Mouse (Mus musculus) adrenal gland, postnatal 0 days (tissue): ENCODE measurements around the gene Rag2. TPM values are rescaled to one million over a fixed set of nuclear protein-coding genes. Genes with fewer than 3 reads are reported as not detected.

Experiments
- polyA plus RNA-seq: library from polyadenylated mRNA; unstranded; fragments of >200 nt; fragmentation: Nextera tagmentation; extraction: Ambion mirVana; gene quantifications from 2 replicates; pipeline ENCODE4 v1.2.1, GENCODE M21; 2015

Rag2 gene
- polyA plus RNA-seq, result 0.13 TPM in 1 of 2 replicates, not detected in the other

GRCm38 (mm10) chr2:101624526-101624925 lies at the start of gene Rag2:
Gene Rag2 (plus strand): TSS chr2:101624718.

DNA sequence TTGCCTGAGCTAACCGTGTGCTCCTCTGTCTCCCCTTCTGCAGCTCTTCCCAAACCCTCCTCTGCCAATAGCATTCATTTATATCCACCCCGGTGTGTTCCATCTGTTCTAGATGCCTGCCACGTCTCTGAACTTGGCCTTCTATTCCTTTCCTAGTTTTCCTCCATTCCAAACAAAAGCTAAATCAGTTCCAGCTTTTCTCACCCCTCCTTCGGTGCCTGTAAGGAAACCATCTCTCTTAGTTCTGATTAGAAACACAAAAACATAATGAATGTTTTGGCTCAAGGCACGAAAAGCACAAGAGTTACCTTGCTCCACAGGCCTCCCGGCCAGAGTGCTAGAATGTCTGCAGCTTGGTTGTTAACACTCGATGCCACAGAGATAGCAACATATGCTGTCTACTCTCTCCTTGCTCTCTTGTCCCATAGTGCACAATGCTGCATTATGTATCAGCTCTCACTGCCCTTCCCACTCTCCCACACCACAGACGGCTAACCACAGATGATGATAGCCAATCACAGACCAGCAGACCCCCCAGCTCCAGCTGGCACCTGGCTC lies 24.7 kb downstream of the Rag2 start, which contains the start of the genes Rag1 and B230118H07Rik:
Gene Rag1 (minus strand): TSS at position 388 of the 558 bp plus-strand sequence.
Gene B230118H07Rik (minus strand): TSS at position 419 of the 558 bp plus-strand sequence.

DNA sequence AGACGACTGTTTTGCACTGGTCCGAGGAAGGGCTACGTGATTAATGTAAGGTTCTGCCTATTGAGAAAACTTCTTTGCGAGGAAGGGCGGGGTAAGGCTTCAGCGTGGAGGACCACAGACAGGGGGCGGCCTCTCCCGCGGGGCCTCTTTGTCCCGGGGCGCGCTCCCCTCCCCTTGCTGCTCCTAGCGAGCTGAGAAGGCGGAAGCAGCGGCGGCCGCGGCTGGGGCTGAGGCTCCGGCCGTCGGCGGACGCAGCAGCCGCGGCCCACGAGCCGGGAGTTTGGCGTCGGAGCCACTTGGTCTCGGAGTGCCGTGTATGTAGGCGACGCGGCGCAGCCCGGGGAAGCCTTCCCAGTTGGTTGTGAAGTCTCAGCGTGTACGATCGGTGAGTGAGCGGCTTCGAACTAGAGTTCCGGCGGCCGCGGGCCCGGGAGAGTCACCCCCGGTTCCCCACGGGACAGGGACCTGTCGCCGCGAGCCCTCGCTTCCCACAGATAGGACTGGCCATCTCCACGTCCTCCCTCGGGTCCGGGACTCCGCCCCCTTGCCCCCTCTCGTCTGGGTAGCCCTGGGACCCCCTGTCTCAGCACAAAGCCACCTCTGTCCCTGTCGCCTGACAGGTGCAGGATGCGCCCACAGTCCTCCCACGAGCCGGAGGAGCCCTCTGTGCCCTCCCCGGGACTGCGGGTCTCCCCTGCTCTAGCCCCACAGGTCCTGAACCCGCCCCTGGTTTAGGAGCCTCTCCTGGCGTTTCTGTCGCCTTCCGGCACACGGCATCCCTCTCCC lies 53.9 kb downstream of the Rag2 start, which contains the start of gene Traf6:
Gene Traf6 (plus strand): TSS at position 194 of the 786 bp plus-strand sequence.

Other genes with a start within 250 kb of the Rag2 start
- 0.08 and 0.14 TPM in 2 replicates for gene Rag1, start 24.8 kb downstream of the Rag2 start, polyA plus RNA-seq
- gene B230118H07Rik, start 24.8 kb downstream of the Rag2 start, polyA plus RNA-seq, result 97.1 and 143 TPM in 2 replicates
- gene Traf6, start 53.7 kb downstream of the Rag2 start, polyA plus RNA-seq, result 4.2 and 5.9 TPM in 2 replicates